Mouse (Mus musculus) ovary, adult 18-20 months (tissue): ENCODE measurements around the gene Mapk10.
"Not testable (repeated sequence)": the region's sequence is repeated elsewhere in the genome, so short reads cannot be mapped to it uniquely, and the experiment has no call there.

ENCODE experiments used
- DNase-seq: peaks from one replicate; pipeline ENCODE4 v3.0.0; 2022; ENCODE audit warnings: low spot score, mixed read lengths

Gene Mapk10

DNA sequence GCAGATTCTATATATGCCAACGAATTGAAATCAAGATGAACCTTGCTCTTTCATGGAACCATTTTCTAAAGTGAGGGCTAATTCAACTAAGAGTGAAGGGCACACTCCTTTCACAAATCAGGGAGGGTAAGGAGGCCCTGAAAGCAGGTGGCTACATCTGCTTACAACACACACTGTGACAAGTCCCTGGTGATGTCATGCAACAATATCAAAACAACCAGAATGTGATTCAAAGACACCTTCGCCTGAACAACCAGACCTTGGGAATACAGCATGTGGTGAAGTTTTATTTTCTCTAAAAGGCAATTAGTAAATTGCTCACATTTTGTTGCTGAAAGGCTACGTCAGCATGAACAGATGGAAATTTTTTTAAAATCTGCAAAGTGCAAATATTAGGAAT is 258.2 kb downstream of the Mapk10 start:
- DNase-seq, result no peak

GRCm38 (mm10) chr5:102947061-102947711 is 263.9 kb downstream of the Mapk10 start:
- no peak for DNase-seq

DNA sequence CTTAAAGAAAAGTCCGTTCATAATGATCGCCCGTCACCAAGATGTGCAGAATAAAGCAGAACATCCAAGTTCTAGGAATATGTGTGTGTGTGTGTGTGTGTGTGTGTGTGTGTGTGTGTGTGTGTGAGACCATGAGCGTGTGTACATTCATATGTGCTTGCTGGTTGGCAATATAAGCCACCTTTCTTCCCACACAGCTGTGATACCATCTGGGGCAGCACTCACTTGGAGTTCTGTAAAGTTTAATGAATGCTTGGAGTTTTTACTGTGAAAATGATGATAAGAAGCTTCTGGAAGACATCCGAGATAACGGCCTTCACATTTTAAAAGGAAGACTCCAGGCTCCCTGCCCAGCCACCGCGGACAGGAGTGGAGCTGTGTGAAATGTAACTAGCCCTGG is 264.5 kb downstream of the Mapk10 start:
- no peak for DNase-seq

- DNase-seq, result not testable (repeated sequence)
These were observed 267.1 kb downstream of the Mapk10 start for GRCm38 (mm10) chr5:102943864-102944630.

- DNase-seq, result no peak
These were observed 281.0 kb downstream of the Mapk10 start for GRCm38 (mm10) chr5:102930161-102930560.

GRCm38 (mm10) chr5:102926786-102927185 is 284.3 kb downstream of the Mapk10 start:
- DNase-seq, result no peak

- DNase-seq, result no peak
These were observed 290.9 kb downstream of the Mapk10 start for GRCm38 (mm10) chr5:102920199-102920598.

DNA sequence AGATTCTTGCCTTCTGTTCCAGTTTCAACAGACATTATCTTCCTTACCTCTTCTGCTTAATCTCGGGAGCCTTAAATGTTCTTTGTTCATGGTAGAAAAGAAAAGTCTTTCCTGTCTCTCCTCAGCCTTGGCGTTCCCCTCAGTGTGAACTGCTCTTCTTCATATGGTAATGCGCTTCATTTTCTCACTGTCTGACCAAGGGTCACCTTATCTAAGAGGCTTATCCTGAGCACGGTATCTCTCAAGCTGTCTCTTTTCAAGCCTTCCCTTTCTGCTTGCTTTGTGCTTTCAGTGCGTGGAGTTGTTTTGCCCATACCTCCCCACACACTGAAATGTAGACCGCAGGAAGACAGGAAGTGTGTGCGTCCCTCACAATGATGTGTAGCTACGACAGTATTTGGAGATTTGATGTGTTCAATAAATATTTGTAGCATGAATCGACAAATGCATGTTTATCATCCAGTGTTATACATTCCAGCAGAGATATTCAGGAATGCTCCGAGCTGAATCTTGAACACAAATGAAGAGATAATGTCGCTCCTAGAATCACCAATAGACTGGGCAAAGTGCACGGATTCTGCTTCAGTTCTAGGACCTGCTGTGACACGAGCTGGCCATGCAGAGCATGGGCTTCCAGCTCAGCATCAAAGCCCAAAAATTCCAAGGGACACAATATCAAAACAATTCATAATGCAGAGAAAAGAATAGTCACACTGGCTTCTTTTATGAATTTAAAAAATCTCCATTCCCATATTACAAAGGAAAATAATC is 305.5 kb downstream of the Mapk10 start:
- no peak for DNase-seq

DNA sequence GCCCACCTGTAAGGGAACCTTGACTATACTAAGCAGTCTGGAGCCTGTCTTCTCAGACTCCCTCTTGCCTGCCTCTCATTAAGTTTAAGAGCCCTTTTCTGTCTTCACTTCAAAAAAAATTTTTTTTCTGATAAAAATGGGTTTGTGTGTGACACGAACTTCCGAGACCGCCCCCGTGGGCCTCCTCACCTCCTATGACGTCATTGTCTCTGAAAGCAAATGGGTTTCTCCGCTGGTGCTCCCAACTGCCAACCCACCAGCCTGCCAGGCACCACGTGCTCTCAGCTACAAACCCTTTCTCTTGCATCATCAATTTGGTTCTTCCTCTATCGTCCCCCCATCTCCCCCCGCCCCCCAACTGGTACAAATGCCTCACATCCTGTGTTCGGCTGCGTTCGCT is 307.1 kb downstream of the Mapk10 start:
- DNase-seq, result no peak

DNA sequence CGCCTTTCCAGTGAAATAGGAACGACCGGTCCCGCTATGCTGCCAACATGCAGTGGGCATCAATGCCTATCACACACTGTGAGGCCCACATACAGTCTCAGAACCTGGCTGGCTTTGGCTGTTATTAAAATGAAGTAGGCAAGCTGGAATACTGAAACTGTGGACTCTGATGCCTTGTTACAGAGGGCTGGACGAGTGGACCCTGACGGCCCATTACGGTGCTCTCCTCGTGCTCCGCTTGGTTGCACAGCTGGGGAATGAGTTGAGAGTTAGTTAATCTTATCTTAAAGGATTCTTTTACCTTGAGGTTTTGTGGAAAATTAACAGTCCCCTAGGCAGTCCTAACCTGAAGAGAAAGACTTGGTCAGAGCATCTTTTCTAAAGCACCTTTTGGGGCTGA is 307.6 kb downstream of the Mapk10 start:
- no peak for DNase-seq

DNA sequence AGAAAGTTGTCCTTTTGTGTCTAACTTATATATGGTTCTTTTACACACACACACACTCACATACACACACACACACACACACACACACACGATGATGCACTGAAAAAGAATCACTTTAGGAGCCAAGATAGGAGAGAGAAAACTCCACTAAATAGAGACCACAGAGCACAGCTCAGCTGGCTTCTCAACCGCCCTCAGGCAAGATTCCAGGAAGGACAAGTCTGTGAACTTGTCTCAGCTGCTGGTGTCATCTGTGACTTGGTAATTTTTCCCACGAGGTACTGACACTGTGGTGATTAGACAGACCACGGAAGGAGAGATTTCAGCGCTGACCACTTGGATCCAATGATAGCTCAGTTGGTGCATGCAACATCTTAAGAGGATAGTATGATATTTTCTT is 310.0 kb downstream of the Mapk10 start:
- DNase-seq, result no peak

- DNase-seq, result no peak
These were observed 311.4 kb downstream of the Mapk10 start for GRCm38 (mm10) chr5:102899680-102900215.

GRCm38 (mm10) chr5:102898301-102898700 is 312.8 kb downstream of the Mapk10 start:
- no peak for DNase-seq

DNA sequence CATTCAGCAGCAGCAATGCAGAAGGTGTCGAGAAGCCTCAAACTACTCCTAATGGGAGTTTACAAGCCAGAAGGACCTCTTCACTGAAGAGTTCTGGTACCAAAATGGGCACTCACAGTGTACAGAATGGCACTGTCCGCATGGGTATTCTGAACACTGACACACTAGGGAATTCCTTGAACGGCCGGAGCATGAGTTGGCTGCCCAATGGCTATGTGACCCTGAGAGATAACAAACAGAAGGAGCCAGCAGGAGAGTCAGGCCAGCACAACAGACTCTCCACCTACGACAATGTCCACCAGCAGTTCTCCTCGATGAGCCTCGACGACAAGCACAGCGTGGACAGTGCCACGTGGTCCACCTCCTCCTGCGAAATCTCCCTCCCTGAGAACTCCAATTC is 318.9 kb downstream of the Mapk10 start:
- no peak for DNase-seq

- no peak for DNase-seq
These were observed 322.0 kb downstream of the Mapk10 start for GRCm38 (mm10) chr5:102889163-102889488.

GRCm38 (mm10) chr5:102888482-102889162 is 322.5 kb downstream of the Mapk10 start:
- no peak for DNase-seq

DNA sequence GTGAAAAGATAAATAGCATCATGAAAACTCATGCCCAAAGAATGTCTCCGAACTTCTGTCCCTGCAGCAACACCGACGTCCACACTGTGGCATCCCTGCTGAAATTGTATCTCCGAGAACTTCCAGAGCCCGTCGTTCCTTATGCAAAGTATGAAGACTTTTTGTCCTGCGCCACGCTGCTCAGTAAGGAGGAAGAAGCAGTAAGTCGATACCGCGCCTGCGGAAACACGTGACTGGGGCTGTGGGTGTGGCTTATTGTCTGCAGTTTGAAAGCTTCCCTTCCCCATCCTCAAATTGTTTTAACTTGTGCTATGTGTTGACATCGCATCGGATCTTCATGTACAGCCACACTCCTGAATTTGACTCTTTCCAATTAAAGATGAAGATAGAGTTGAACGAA is 335.5 kb downstream of the Mapk10 start:
- DNase-seq, result no peak

- DNase-seq, result no peak
These were observed 336.4 kb downstream of the Mapk10 start for GRCm38 (mm10) chr5:102874605-102875298.

- DNase-seq, result not testable (repeated sequence)
These were observed 338.1 kb downstream of the Mapk10 start for GRCm38 (mm10) chr5:102872996-102873395.

DNA sequence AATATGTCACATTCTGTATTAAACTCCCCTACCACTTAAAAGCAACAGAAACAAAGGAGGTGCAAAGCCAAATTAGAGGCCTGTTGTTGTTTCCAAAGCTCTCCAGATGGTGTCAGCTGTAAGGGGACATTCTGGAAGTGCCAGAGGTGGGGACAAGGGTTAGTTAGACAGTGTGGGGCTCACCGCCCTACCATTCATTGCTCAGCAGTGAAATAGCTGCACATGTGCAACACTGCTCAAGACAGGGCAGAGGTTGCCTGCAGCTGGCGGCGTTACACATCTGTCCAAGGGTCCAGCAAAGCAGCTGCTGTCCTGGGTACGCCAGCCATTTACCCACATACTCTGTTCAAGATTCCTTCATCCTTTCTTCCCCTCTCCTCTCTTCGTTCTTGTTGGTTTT is 342.9 kb downstream of the Mapk10 start:
- no peak for DNase-seq

DNA sequence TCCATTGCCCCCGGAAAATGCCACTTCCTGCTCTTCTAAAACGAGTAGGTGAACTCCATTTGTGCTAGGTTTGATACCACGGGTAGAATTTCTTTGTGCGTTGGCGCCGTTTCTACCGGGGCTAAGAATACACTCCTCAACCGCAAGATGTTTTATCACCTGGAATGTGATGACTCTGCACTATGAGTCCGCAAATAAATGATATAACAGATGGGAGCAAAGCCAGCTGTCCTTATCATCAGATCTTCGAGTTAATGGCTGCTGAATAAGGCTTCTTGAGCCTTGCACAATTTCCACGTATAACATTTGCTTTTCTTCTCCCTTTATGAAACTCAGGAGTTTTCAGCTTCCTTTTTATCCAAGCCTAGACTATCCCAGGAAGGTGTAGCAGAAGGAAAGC is 351.4 kb downstream of the Mapk10 start:
- DNase-seq, result no peak

- DNase-seq, result no peak
These were observed 353.1 kb downstream of the Mapk10 start for GRCm38 (mm10) chr5:102858047-102858446.
